In the genomic region with DNA sequence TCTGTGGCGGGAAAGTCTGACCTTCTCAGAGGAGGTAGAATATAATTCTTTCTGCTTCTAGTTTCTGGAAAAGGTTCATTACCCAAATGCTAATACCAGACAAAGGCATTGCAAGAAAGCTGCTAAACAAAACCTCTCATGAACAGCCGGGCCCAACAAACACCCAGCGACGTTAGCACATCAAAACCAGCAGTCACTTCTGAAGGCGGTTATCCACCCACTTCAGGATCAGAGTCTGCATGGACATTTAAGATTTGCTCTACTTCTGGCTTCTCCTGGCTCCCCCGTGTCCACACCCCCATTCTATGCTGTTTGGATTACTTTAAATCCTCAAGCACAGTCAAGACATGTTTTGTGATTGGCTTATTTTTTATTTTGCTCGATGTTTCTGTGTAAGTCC, we compare ENCODE assay signal across 24 mouse cellular contexts. TPM values are rescaled to one million over a fixed set of nuclear protein-coding genes. Genes with fewer than 3 reads are reported as not detected.
"Had no signal": no experiment of that assay in that cellular context is flagged by ENCODE, and none has a peak within 500 bp of the region (broad histone marks: within the 10 kb centered on the region; RNA-seq: fewer than 3 reads in every experiment).

No protein-coding gene starts in this region.

- DNase-seq: gastrocnemius, adult 2 months; gastrocnemius, postnatal 10 days; gastrocnemius, postnatal 25 days; heart, adult 2 months; heart, postnatal 4 days; kidney, adult 11 months; kidney, adult 2 months; kidney, adult 9 months; kidney, postnatal 14 days; kidney, postnatal 36 days; layer of hippocampus, adult 9-11 months; layer of hippocampus, postnatal 36 days; left cerebral cortex, postnatal 4 days had no signal

RNA-seq across cellular contexts. Expression of a gene that starts 1.0 kb away (rescaled TPM):
- total RNA-seq: gastrocnemius, adult 2 months; gastrocnemius, postnatal 10 days; gastrocnemius, postnatal 25 days; granulocyte monocyte progenitor cell, adult 5-6 weeks; heart, adult 2 months; heart, postnatal 25 days; heart, postnatal 4 days; hindbrain, postnatal 0 days; layer of hippocampus, adult 18-20 months; layer of hippocampus, postnatal 36 days; left cerebral cortex, adult 18-20 months; left cerebral cortex, postnatal 10 days had no signal

RNA-seq across cellular contexts. Expression of a gene that starts 16.1 kb away (rescaled TPM):
- total RNA-seq: gastrocnemius, adult 2 months; granulocyte monocyte progenitor cell, adult 5-6 weeks; heart, adult 2 months; heart, postnatal 25 days; heart, postnatal 4 days; layer of hippocampus, adult 18-20 months; layer of hippocampus, postnatal 36 days; left cerebral cortex, adult 18-20 months; left cerebral cortex, adult 8-10 months; liver, adult 2 months had no signal

RNA-seq across cellular contexts. Expression of a gene that starts 26.6 kb away (rescaled TPM):
- total RNA-seq: gastrocnemius, adult 2 months; gastrocnemius, postnatal 10 days; gastrocnemius, postnatal 25 days; gastrocnemius, postnatal 4 days; granulocyte monocyte progenitor cell, adult 5-6 weeks; heart, adult 2 months; heart, postnatal 25 days; heart, postnatal 4 days; layer of hippocampus, adult 18-20 months; layer of hippocampus, postnatal 14 days; layer of hippocampus, postnatal 36 days; left cerebral cortex, adult 18-20 months; left cerebral cortex, postnatal 25 days; liver, adult 2 months had no signal

RNA-seq across cellular contexts. Expression of a gene that starts 39.0 kb away (rescaled TPM):
- total RNA-seq: gastrocnemius, adult 2 months; gastrocnemius, postnatal 10 days; gastrocnemius, postnatal 25 days; gastrocnemius, postnatal 4 days; granulocyte monocyte progenitor cell, adult 5-6 weeks; heart, postnatal 4 days; hindbrain, postnatal 0 days; layer of hippocampus, adult 18-20 months; layer of hippocampus, postnatal 14 days; layer of hippocampus, postnatal 36 days; left cerebral cortex, adult 8-10 months; left cerebral cortex, postnatal 10 days; left cerebral cortex, postnatal 4 days had no signal
